Mouse (Mus musculus) bone marrow macrophage, adult 2 months (primary cell): ENCODE data around the gene Acy3.
"Not testable (repeated sequence)": the region's sequence is repeated elsewhere in the genome, so short reads cannot be mapped to it uniquely, and the experiment has no call there.

ENCODE experiments used
- CTCF ChIP-seq: IDR thresholded peaks from 2 replicates; pipeline ENCODE4 v1.5.1; 2012; ENCODE audit warnings: low read depth, mild to moderate bottlenecking, low read length, moderate library complexity
- POLR2A ChIP-seq: IDR thresholded peaks from 2 replicates; pipeline ENCODE4 v1.6.1; 2012; ENCODE audit warnings: mild to moderate bottlenecking, low read depth, low read length, borderline replicate concordance

DNA sequence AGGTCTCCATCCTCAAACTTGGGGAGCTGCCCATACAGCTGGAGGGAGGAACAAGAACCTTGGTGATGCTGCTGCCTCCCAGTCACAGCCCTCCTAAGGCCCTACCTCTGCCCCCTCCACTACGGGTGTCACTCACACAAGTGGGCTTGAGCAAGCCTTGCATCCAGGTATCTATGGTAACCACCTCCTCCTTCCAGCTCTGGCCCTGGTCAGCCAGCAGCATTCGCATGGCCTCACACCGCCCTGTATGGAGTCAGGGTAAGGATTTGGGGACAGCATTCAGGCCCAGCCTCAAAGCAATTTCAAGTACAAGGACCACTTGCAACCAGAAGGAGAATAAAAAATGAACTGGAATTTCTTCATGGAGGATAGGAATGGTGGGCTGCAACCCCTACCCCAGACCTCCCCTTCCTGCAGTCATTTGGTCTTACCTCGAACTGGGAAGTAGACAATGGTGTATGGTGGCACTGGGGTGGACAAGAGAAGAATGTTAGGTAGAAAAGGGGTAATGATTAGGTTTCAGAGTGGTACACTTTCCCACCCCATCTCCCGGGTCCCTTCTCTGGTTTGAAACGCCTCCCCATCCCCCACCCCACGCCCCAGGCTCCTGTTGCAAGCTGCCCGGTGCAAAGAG lies 50.9 kb downstream of the Acy3 start:
- not testable (repeated sequence) for TF ChIP-seq POLR2A, CTCF
